Mouse (Mus musculus): ENCODE results near the gene Hsd17b6.

DNA sequence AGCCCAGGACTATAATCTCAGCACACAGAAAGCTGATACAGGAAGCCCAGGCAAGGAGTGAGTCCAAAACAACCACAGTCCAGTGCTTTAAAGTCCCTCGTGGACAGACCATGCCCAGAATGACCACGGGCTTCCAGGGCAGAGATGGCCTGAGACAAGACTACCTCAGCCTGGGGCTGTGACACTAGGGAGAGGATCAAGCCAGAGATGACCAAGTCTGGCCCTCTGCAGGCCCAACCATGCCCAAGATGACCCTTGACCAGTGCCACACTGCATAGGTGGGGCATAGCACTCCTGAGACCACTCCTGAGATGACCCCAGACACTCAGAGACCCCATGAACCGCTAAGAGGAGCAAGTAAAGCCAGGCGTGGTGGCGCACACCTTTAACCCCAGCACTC lies 2.3 kb upstream of the Hsd17b6 start:
- TF ChIP-seq GATA1 (IDR thresholded peaks at IDR 0.05; ENCODE audit: borderline replicate concordance, low read length), result no peak
- TF ChIP-seq FLI1 (IDR thresholded peaks at IDR 0.05; ENCODE audit: low read length), result no peak

Measured in megakaryocyte, embryonic 14.5 days (primary cell).